Mouse (Mus musculus): Measurements from ENCODE around the gene Tnrc18. TPM values are rescaled to one million over a fixed set of nuclear protein-coding genes. Genes with fewer than 3 reads are reported as not detected.

Tnrc18 gene
- polyA plus RNA-seq, 1 experiment from 2014 or later = 18.2 TPM

GRCm38 (mm10) chr5:142701651-142702510 lies 115.6 kb downstream of the Tnrc18 start:
- Histone ChIP-seq H3K4me2 (replicated peaks; ENCODE audit: low read depth, low read length) (peak overlapping the region; percentile 98), H3K36me3 (ENCODE audit: insufficient read depth, low read length) (no peaks in the 10 kb centered on the region), H3K27ac (ENCODE audit: low read length) (no peak overlapping the region), H3K9me3 (ENCODE audit: low read length) (no peaks in the 10 kb centered on the region), H3K4me3 (ENCODE audit: low read length) (peak overlapping the region; percentile 61), H3K27me3 (ENCODE audit: insufficient read depth, low read length) (peaks cover 21% of the 10 kb centered on the region), H3K9ac (replicated peaks; ENCODE audit: low read length) (peak overlapping the region; percentile 67), H3K4me1 (ENCODE audit: insufficient read depth, low read length) (peaks cover 9% of the 10 kb centered on the region)
- ATAC-seq (ENCODE audit: low FRiP score, low TSS enrichment) = peak; percentile 92
- under 1% methylated on average over 57 of the region's 72 CpGs for WGBS

DNA sequence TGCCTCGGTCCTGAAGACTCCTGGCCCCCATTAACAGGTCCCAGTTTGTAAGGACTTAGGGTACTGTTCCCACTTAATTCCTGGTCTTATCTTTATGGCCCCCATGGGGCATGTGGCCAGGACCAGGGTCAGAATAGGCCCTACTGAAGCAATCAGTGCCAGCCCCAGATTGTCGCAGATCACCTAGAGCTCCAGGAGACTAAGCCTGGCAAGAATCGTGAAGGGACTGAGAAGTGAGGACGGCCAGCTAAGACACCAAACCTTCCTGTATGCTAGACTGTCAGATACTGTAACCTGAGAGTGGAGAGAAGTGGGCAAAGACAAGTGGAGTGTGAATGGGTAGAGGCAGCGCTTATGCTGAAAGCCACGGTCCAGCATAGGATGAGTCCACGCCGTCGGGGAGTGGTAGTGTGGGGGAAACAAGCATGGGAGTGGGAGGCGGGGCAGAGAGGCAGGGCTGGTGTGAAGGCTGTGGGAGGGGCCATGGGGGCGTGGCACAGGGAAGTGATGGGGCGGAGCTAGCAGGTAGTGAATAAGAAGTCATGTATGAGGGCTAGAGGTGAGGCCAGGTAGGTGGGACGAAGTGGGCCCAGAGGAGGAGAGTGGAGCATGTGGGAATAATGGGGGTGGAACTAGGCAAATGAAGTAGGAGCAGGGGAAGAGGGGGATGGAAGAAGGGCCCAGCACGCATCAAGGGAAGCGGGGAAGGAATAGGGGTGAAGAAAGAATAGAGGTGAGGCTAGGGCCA lies 116.4 kb downstream of the Tnrc18 start:
- WGBS = 8% methylated on average over 15 of the region's 15 CpGs
- ATAC-seq (ENCODE audit: low FRiP score, low TSS enrichment) = peak; percentile 72
- no peak overlapping the region for H3K27ac ChIP-seq (ENCODE audit: low read length)

DNA sequence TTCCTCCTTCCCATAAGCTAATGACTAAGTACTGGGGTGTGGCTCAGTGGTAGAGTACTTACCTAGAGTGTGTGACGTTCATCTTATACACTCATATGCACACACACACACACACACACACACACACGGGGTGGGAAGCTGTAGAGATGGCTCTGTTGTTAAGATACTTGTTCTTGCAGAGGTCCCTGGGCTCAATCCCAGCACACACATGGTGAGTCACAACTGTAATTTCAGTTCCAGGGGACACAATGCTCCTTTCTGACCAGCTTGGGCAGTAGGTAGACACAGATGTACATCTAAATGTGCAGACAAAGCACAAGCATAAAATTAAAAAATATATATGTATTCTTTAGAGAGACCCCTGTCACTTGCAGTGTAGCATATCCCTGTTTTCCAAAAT lies 119.7 kb downstream of the Tnrc18 start:
- WGBS = 69% methylated on average over 2 of the region's 2 CpGs
- H3K4me1 ChIP-seq (ENCODE audit: insufficient read depth, low read length) = peaks cover 6% of the 10 kb centered on the region
- H3K9ac ChIP-seq (replicated peaks; ENCODE audit: low read length) = no peak overlapping the region
- peaks cover 10% of the 10 kb centered on the region for H3K27me3 ChIP-seq (ENCODE audit: insufficient read depth, low read length)
- no peaks in the 10 kb centered on the region for H3K9me3 ChIP-seq (ENCODE audit: low read length)
- ATAC-seq (ENCODE audit: low FRiP score, low TSS enrichment) = no peak
- no peaks in the 10 kb centered on the region for H3K36me3 ChIP-seq (ENCODE audit: insufficient read depth, low read length)
- no peak overlapping the region for H3K4me3 ChIP-seq (ENCODE audit: low read length)
- H3K4me2 ChIP-seq (replicated peaks; ENCODE audit: low read depth, low read length) = no peak overlapping the region
- no peak overlapping the region for H3K27ac ChIP-seq (ENCODE audit: low read length)

More for the DNA sequence above, 116.4 kb downstream of the Tnrc18 start:
- peak overlapping the region; percentile 98 for H3K4me2 ChIP-seq (replicated peaks; ENCODE audit: low read depth, low read length)
- H3K9me3 ChIP-seq (ENCODE audit: low read length) = no peaks in the 10 kb centered on the region
- H3K4me1 ChIP-seq (ENCODE audit: insufficient read depth, low read length) = peaks cover 9% of the 10 kb centered on the region
- no peak overlapping the region for H3K9ac ChIP-seq (replicated peaks; ENCODE audit: low read length)
- H3K36me3 ChIP-seq (ENCODE audit: insufficient read depth, low read length) = no peaks in the 10 kb centered on the region
- peak overlapping the region; percentile 61 for H3K4me3 ChIP-seq (ENCODE audit: low read length)
- H3K27me3 ChIP-seq (ENCODE audit: insufficient read depth, low read length) = peaks cover 21% of the 10 kb centered on the region

- no peak overlapping the region for H3K4me2 ChIP-seq (replicated peaks; ENCODE audit: low read depth, low read length)
- no peak overlapping the region for H3K4me3 ChIP-seq (ENCODE audit: low read length)
- ATAC-seq (ENCODE audit: low FRiP score, low TSS enrichment) = no peak
- no peak overlapping the region for H3K9ac ChIP-seq (replicated peaks; ENCODE audit: low read length)
- no peaks in the 10 kb centered on the region for H3K36me3 ChIP-seq (ENCODE audit: insufficient read depth, low read length)
- no peaks in the 10 kb centered on the region for H3K4me1 ChIP-seq (ENCODE audit: insufficient read depth, low read length)
- 85% methylated on average over 6 of the region's 6 CpGs for WGBS
- peaks cover 6% of the 10 kb centered on the region; the same call in 1 of the 2 replicates for H3K27me3 ChIP-seq (ENCODE audit: insufficient read depth, low read length)
- no peaks in the 10 kb centered on the region for H3K9me3 ChIP-seq (ENCODE audit: low read length)
- H3K27ac ChIP-seq (ENCODE audit: low read length) = no peak overlapping the region
These were observed 120.6 kb downstream of the Tnrc18 start for GRCm38 (mm10) chr5:142696865-142697264.

GRCm38 (mm10) chr5:142696258-142696657 lies 121.2 kb downstream of the Tnrc18 start:
- no peaks in the 10 kb centered on the region for H3K9me3 ChIP-seq (ENCODE audit: low read length)
- H3K9ac ChIP-seq (replicated peaks; ENCODE audit: low read length) = no peak overlapping the region
- no peaks in the 10 kb centered on the region for H3K36me3 ChIP-seq (ENCODE audit: insufficient read depth, low read length)
- no peak overlapping the region for H3K4me3 ChIP-seq (ENCODE audit: low read length)
- H3K27ac ChIP-seq (ENCODE audit: low read length) = no peak overlapping the region
- H3K27me3 ChIP-seq (ENCODE audit: insufficient read depth, low read length) = 0 out of 2 replicates have a peak, but pooled peaks cover 3% of the 10 kb centered on the region
- no peaks in the 10 kb centered on the region for H3K4me1 ChIP-seq (ENCODE audit: insufficient read depth, low read length)
- no peak overlapping the region for H3K4me2 ChIP-seq (replicated peaks; ENCODE audit: low read depth, low read length)
- 38% methylated on average over 6 of the region's 6 CpGs for WGBS
- ATAC-seq (ENCODE audit: low FRiP score, low TSS enrichment) = no peak

- H3K4me1 ChIP-seq (ENCODE audit: insufficient read depth, low read length) = no peaks in the 10 kb centered on the region
- H3K27ac ChIP-seq (ENCODE audit: low read length) = no peak overlapping the region
- 11% methylated on average over 12 of the region's 12 CpGs for WGBS
- H3K27me3 ChIP-seq (ENCODE audit: insufficient read depth, low read length) = 0 out of 2 replicates have a peak, but pooled peaks cover 3% of the 10 kb centered on the region
- H3K36me3 ChIP-seq (ENCODE audit: insufficient read depth, low read length) = no peaks in the 10 kb centered on the region
- H3K9ac ChIP-seq (replicated peaks; ENCODE audit: low read length) = no peak overlapping the region
- no peak overlapping the region for H3K4me2 ChIP-seq (replicated peaks; ENCODE audit: low read depth, low read length)
- ATAC-seq (ENCODE audit: low FRiP score, low TSS enrichment) = peak; percentile 61; the same call in 1 of the 2 replicates
- no peak overlapping the region for H3K4me3 ChIP-seq (ENCODE audit: low read length)
- no peaks in the 10 kb centered on the region for H3K9me3 ChIP-seq (ENCODE audit: low read length)
These were observed 122.7 kb downstream of the Tnrc18 start for GRCm38 (mm10) chr5:142694627-142695340.

DNA sequence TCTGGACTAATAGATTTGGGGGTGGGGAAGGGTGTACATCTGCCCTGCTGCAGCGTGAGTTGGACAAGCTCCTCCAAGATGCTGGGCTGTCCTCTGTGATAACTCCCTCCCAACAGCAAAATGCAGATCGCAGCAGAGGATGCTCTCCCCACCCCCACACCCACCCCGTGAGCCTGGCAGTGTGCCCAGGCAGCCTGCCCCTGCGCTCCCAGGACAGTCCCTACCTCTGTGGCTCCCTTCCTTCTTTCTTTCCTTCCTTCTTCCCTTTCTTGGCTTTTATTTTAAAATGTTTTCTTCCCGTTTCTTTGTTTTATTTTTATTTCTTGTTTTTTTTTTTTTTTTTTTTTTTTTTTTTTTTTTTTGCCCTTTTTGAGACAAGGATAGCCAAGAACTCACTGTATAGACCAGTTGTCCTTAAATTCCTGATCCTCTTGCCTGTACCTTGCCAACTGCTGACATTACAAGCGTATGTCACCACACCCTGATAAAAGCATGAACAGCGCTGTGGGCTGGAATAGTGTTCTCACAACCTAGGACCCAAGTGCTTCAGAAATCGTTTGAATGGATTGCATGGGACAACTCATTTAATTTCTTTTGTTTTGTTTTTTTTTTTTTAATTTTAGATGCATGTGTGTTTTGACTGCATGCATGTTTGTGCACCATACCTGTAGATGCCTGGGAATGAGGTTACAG lies 123.6 kb downstream of the Tnrc18 start:
- Histone ChIP-seq H3K4me3 (ENCODE audit: low read length) (no peak overlapping the region), H3K9me3 (ENCODE audit: low read length) (no peaks in the 10 kb centered on the region), H3K4me1 (ENCODE audit: insufficient read depth, low read length) (no peaks in the 10 kb centered on the region), H3K27ac (ENCODE audit: low read length) (no peak overlapping the region), H3K9ac (replicated peaks; ENCODE audit: low read length) (no peak overlapping the region), H3K4me2 (replicated peaks; ENCODE audit: low read depth, low read length) (no peak overlapping the region), H3K27me3 (ENCODE audit: insufficient read depth, low read length) (no peaks in the 10 kb centered on the region), H3K36me3 (ENCODE audit: insufficient read depth, low read length) (no peaks in the 10 kb centered on the region)
- ATAC-seq (ENCODE audit: low FRiP score, low TSS enrichment) = no peak
- 57% methylated on average over 7 of the region's 8 CpGs for WGBS

- no peak overlapping the region for H3K9ac ChIP-seq (replicated peaks; ENCODE audit: low read length)
- H3K9me3 ChIP-seq (ENCODE audit: low read length) = no peaks in the 10 kb centered on the region
- WGBS = 64% methylated on average over 12 of the region's 12 CpGs
- no peak overlapping the region for H3K4me2 ChIP-seq (replicated peaks; ENCODE audit: low read depth, low read length)
- no peak for ATAC-seq (ENCODE audit: low FRiP score, low TSS enrichment)
- no peaks in the 10 kb centered on the region for H3K36me3 ChIP-seq (ENCODE audit: insufficient read depth, low read length)
- no peak overlapping the region for H3K4me3 ChIP-seq (ENCODE audit: low read length)
- no peaks in the 10 kb centered on the region for H3K4me1 ChIP-seq (ENCODE audit: insufficient read depth, low read length)
- H3K27me3 ChIP-seq (ENCODE audit: insufficient read depth, low read length) = no peaks in the 10 kb centered on the region
- no peak overlapping the region for H3K27ac ChIP-seq (ENCODE audit: low read length)
These were observed 124.3 kb downstream of the Tnrc18 start for GRCm38 (mm10) chr5:142692971-142693737.

DNA sequence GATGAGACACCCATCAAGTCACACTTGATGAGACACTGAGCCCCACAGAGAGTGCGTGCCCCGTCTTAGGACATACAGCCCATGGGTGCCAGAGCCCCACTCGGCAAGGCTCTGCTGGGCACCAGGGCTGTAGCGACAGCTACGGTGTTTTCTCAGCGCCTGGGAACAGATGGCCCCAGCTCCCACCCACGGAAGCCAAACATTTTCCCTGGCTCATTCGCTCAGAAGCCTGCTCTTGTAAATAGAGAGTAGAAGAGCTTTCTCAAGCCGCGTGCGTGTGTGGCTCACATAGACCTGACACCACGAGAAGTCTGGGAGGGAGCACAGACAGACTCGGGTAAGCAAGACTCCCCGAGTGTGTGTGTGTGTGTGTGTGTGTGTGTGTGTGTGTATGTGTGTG lies 125.2 kb downstream of the Tnrc18 start, which contains the start of gene Slc29a4:
Slc29a4 (plus strand) TSS at position 265 of the 400 bp plus-strand sequence.
- Histone ChIP-seq H3K27me3 (ENCODE audit: insufficient read depth, low read length) (no peaks in the 10 kb centered on the region), H3K4me3 (ENCODE audit: low read length) (no peak within 1 kb of the TSS), H3K9me3 (ENCODE audit: low read length) (no peaks in the 10 kb centered on the region), H3K4me1 (ENCODE audit: insufficient read depth, low read length) (no peaks in the 10 kb centered on the region), H3K36me3 (ENCODE audit: insufficient read depth, low read length) (no peaks in the 10 kb centered on the region), H3K4me2 (replicated peaks; ENCODE audit: low read depth, low read length) (no peak within 1 kb of the TSS), H3K27ac (ENCODE audit: low read length) (no peak within 1 kb of the TSS), H3K9ac (replicated peaks; ENCODE audit: low read length) (no peak within 1 kb of the TSS)
- WGBS = 34% methylated on average over 14 of the region's 14 CpGs
- no peak for ATAC-seq (ENCODE audit: low FRiP score, low TSS enrichment)

All from kidney, embryonic 16.5 days (tissue).